Mouse (Mus musculus): ENCODE measurements around the gene Arl16. TPM values are rescaled to one million over a fixed set of nuclear protein-coding genes. Genes with fewer than 3 reads are reported as not detected.

Gene Arl16
- polyA plus RNA-seq, 1 experiment from 2014 or later = 36.4 TPM

DNA sequence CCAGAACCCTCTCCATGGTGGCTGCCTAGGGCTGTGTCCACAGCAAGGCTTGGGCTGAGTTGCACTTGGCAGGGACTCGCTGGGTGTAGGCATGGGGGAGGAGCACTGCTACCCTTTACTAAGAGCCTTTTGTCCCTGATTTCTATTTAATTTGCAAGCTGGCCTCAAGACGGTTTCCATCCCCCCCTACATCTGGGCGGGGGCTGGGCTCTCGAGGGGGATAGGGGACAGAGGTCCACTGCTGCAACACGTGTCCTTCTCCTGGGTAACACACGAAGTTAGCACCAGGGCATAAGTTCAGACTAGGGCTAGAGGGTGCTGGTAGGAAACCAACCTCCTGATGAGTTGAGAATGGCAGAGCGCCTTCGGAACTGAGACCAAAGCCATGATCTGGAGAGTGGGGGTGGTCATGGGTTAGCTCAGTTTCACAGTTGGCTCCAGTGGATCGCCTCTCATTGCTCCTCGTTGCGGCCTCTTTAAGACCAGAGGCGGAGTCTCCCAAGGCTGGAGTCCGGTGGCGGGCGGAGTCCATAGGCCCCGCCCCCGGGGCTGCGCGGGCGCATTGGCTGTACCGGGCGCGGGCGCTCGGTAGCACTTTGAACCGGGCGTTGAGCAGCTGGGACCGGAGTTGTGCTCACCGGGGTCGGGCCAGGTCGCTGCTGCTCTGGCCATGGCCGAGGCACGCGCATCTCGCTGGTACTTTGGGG, 24.1 kb upstream of the Arl16 start, which contains the start of gene Slc25a10:
TSS of gene Slc25a10 (plus strand) at position 524 of the 707 bp plus-strand sequence.
- Histone ChIP-seq H3K4me2 (peak within 1 kb of the TSS; percentile 98), H3K36me3 (peaks cover 62% of the 10 kb centered on the region), H3K9me3 (no peaks in the 10 kb centered on the region), H3K4me1 (peaks cover 36% of the 10 kb centered on the region), H3K4me3 (peak within 1 kb of the TSS; percentile 93), H3K27ac (replicated peaks) (peak within 1 kb of the TSS; percentile 90), H3K27me3 (replicated peaks) (no peaks in the 10 kb centered on the region), H3K9ac (peak within 1 kb of the TSS; percentile 92)
- peak; percentile 79 for ATAC-seq (ENCODE audit: extremely low read depth, insufficient number of reproducible peaks, low FRiP score, low TSS enrichment)
- WGBS = under 1% methylated on average over 34 of the region's 35 CpGs

DNA sequence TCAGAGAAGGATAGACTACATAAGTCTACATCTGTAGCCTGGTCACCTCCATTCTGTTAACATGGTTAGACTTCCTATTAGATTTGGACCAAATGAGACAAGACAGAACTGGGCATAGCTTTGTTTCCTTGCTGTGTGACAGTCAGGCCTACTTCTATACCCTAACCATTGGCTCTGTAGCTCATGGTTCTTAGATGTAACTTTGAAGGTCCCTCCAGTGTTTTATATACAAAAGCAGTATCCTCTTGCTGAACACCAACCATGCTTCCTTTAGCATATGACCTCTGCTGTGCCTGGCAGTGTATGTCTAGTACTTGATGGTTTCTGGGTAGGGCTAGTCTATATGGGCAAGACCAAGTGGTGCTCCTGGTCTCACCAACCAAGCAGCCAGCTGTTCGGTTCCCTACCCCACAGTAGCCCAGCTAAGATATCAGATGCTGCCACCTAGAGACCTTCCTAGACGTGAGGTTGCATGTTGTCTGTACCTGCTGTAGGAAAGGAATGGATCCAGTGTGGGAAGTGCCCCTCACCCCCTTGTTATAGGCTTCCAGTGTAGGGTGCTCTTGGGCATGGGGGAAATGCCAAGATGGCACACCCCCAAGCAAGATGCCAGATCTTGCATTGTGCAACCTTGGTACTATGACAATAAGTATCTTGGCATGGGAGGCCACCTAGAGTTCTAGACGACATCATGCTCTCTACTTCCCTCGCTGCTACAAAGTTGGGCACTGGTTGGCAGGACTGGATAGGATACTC, 23.1 kb upstream of the Arl16 start:
- H3K4me1 ChIP-seq = peaks cover 43% of the 10 kb centered on the region
- no peaks in the 10 kb centered on the region for H3K27me3 ChIP-seq (replicated peaks)
- peak overlapping the region; percentile 98 for H3K4me2 ChIP-seq
- peaks cover 62% of the 10 kb centered on the region for H3K36me3 ChIP-seq
- H3K9ac ChIP-seq = no peak overlapping the region; the same call in 1 of the 2 replicates
- ATAC-seq (ENCODE audit: extremely low read depth, insufficient number of reproducible peaks, low FRiP score, low TSS enrichment) = no peak
- no peaks in the 10 kb centered on the region for H3K9me3 ChIP-seq
- H3K4me3 ChIP-seq = peak overlapping the region; percentile 93; the same call in 1 of the 2 replicates
- H3K27ac ChIP-seq (replicated peaks) = 0 out of 2 replicates have a peak overlapping the region, but pooled peaks have one; percentile 90
- 32% methylated on average over 4 of the region's 4 CpGs for WGBS

DNA sequence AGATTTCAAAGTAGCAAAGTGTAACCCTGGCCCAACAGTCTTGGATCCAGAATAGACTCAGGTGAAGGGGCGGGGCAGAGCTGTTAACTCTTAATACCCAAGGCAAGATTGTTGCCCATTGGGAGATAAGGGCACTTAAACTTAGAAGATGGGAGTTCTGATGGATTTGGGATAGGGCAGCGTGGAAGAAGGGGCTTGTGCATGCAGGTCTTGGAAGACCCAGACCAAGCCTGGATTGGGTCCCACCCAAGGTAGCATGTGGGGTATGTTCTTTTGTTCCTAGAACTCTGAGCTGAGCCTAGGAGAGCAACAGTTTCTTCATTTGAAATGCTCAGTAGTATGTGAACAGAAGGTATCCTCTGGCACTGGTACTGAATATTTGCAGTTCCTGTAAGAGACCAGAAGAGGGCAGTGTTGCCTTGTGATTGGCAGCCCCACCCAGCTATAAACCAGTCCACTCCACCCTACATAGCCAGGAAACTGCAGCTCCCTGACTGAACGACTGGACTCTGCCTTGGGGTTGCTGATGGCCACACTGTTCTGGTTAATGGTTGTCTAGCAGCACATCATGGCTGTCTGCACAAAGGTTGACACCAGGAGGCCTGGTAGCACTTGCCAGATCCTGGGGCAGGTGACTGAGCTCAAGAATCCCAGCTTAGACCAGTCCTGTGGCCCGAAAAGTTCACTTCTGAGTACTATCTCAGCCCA, 21.8 kb upstream of the Arl16 start:
- Histone ChIP-seq H3K9me3 (no peaks in the 10 kb centered on the region), H3K36me3 (peaks cover 50% of the 10 kb centered on the region), H3K4me2 (no peak overlapping the region), H3K4me1 (peaks cover 48% of the 10 kb centered on the region), H3K9ac (peak overlapping the region; percentile 8), H3K27ac (replicated peaks) (peak overlapping the region; percentile 40), H3K27me3 (replicated peaks) (no peaks in the 10 kb centered on the region), H3K4me3 (no peak overlapping the region)
- ATAC-seq (ENCODE audit: extremely low read depth, insufficient number of reproducible peaks, low FRiP score, low TSS enrichment) = 0 out of 2 replicates have a peak, but pooled peaks have one; percentile 18
- 60% methylated on average over 4 of the region's 4 CpGs for WGBS

DNA sequence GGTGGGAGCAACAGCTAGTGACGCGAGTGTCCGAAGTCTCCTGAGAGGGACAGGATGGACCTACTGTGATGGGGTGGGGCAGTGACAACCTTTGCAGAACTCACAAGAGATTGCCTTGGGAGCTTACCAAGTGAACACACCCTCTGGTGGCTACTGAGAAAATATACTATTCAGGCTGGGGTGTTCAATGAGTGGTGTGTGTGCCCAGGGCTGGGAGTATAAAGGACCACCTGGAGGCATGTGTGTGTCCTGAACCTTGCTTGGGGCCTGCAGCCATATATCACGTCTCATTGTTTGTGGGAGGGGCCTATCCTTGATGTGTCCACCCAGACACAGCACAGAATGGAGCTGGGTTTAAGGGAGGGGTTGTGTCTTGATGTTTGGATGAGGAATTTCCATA, 21.1 kb upstream of the Arl16 start:
- 69% methylated on average over 4 of the region's 4 CpGs for WGBS
- Histone ChIP-seq H3K4me3 (no peak overlapping the region), H3K4me1 (peaks cover 50% of the 10 kb centered on the region), H3K9ac (no peak overlapping the region; the same call in 1 of the 2 replicates), H3K9me3 (no peaks in the 10 kb centered on the region), H3K27ac (replicated peaks) (no peak overlapping the region), H3K4me2 (no peak overlapping the region), H3K36me3 (peaks cover 51% of the 10 kb centered on the region), H3K27me3 (replicated peaks) (no peaks in the 10 kb centered on the region)
- no peak for ATAC-seq (ENCODE audit: extremely low read depth, insufficient number of reproducible peaks, low FRiP score, low TSS enrichment)

DNA sequence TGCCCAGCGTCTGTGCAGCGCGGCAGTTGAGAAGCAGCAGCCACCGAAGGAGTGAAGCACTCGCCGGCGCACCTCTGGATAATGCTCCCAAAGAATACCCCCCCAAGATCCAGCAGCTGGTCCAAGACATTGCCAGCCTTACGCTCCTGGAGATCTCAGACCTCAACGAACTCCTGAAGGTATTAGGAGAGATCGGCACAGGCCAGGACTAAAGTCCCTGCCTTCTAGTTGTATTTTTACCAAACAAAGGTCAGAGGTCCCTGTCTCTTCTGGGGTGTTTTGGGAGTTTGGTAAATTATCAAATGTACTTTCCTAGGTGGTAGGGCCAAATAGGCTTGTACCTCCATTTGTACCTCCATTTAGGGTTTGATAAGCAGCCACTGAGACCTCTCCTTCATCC, 17.8 kb upstream of the Arl16 start:
- Histone ChIP-seq H3K4me1 (peaks cover 31% of the 10 kb centered on the region), H3K36me3 (peaks cover 82% of the 10 kb centered on the region), H3K9ac (peak overlapping the region; percentile 95), H3K4me2 (peak overlapping the region; percentile 79), H3K9me3 (no peaks in the 10 kb centered on the region), H3K27ac (replicated peaks) (peak overlapping the region; percentile 80), H3K4me3 (peak overlapping the region; percentile 83), H3K27me3 (replicated peaks) (no peaks in the 10 kb centered on the region)
- 5% methylated on average over 10 of the region's 10 CpGs for WGBS
- no peak for ATAC-seq (ENCODE audit: extremely low read depth, insufficient number of reproducible peaks, low FRiP score, low TSS enrichment)

DNA sequence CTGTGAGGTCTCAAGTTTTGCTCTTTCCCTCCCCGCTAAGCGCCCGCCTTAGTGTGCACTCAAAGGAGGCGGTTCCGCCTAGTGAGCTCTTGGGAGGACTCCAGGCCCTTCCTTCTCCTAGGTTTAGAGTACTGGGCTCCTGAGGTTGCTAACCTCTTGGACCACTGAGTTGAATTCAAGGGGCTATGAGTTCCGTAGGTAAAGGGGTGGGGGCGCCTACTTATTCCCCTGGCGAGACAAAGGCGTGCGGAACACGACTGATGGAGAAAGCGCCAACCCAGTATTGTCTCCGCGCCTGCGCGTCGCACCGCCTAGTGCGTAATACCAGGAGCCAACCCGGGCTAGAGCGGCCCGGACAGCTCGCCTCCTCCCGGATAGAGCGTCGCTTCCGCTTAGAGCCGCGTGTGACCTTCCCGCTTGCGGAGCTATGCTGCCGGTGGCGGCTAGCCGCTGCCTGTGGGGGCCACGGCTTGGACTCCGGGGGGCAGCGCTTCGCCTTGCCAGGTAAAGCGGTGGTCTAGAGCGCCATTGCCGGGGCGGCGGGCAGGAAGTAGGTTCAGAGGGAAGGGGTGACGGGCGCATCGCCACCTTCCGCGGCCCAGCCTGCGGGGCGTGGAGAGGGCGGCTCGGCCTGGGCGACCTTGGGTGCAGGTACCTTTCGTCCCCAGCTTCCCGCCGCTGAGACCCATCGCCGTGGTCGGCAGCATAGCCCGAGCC, 17.0 kb upstream of the Arl16 start, which contains the start of gene Mrpl12:
TSS of gene Mrpl12 (plus strand) at position 349 of the 717 bp plus-strand sequence.
- H3K4me3 ChIP-seq = peak within 1 kb of the TSS; percentile 83
- peak; percentile 77; the same call in 1 of the 2 replicates for ATAC-seq (ENCODE audit: extremely low read depth, insufficient number of reproducible peaks, low FRiP score, low TSS enrichment)
- no peaks in the 10 kb centered on the region for H3K9me3 ChIP-seq
- H3K4me2 ChIP-seq = peak within 1 kb of the TSS; percentile 79
- peak within 1 kb of the TSS; percentile 80 for H3K27ac ChIP-seq (replicated peaks)
- no peaks in the 10 kb centered on the region for H3K27me3 ChIP-seq (replicated peaks)
- H3K36me3 ChIP-seq = peaks cover 82% of the 10 kb centered on the region
- under 1% methylated on average over 60 of the region's 60 CpGs for WGBS
- H3K4me1 ChIP-seq = peaks cover 26% of the 10 kb centered on the region
- peak within 1 kb of the TSS; percentile 95 for H3K9ac ChIP-seq

DNA sequence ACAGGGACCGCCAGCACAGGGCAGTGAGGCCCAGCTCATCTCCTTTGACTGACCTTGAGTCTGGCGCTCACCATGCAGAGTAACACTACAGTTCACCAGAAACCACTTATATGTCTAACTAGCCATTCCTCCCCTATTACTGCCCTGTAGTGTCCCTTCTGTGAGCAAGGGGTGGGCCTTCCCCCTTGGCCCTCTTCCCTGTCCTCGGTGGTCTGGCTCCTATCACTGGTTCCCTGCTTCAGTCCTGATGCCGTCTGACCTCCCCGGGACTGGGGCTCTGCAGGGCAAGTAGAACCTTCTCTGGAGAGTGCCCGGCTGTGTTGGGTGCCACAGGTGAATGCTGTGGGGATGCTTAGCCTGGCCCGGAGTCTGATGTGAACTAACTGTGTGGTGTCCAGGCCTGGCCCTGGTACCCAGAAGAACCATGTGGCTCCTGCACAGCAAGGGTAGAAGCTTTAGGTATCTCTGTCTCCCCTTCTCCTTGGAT, 16.1 kb upstream of the Arl16 start:
- peak overlapping the region; percentile 83 for H3K4me3 ChIP-seq

DNA sequence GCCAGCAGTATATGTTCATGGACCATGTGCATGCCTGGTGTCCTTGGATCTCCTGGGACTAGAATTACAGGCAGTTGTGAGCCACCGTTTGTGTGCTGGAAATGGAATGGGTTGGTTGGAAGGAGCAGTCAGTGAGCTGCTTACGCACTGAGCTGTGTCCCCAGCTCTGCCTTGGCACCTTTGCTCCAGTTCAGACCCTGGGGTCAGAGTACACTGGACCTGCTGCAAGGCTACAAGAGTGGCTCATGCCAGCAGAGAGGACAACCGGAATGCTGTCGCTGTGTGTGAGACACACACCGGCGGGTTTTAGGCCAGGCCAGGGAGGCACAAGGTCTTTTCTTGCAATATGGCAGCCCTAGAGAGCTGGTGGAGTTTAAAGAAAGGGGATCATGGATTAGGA, 4.6 kb upstream of the Arl16 start:
- no peak overlapping the region for H3K9ac ChIP-seq
- no peak overlapping the region for H3K4me3 ChIP-seq
- H3K9me3 ChIP-seq = no peaks in the 10 kb centered on the region
- no peak overlapping the region for H3K4me2 ChIP-seq
- H3K4me1 ChIP-seq = peaks cover 10% of the 10 kb centered on the region
- H3K36me3 ChIP-seq = peaks cover 80% of the 10 kb centered on the region
- H3K27me3 ChIP-seq (replicated peaks) = no peaks in the 10 kb centered on the region
- WGBS = 95% methylated on average over 6 of the region's 6 CpGs
- no peak for ATAC-seq (ENCODE audit: extremely low read depth, insufficient number of reproducible peaks, low FRiP score, low TSS enrichment)
- no peak overlapping the region for H3K27ac ChIP-seq (replicated peaks)

More for the DNA sequence above, 16.1 kb upstream of the Arl16 start:
- Histone ChIP-seq H3K27me3 (replicated peaks) (no peaks in the 10 kb centered on the region), H3K9ac (peak overlapping the region; percentile 95), H3K27ac (replicated peaks) (peak overlapping the region; percentile 77), H3K9me3 (no peaks in the 10 kb centered on the region), H3K4me1 (peaks cover 24% of the 10 kb centered on the region), H3K4me2 (peak overlapping the region; percentile 79), H3K36me3 (peaks cover 82% of the 10 kb centered on the region)
- 75% methylated on average over 7 of the region's 7 CpGs for WGBS
- ATAC-seq (ENCODE audit: extremely low read depth, insufficient number of reproducible peaks, low FRiP score, low TSS enrichment) = no peak

DNA sequence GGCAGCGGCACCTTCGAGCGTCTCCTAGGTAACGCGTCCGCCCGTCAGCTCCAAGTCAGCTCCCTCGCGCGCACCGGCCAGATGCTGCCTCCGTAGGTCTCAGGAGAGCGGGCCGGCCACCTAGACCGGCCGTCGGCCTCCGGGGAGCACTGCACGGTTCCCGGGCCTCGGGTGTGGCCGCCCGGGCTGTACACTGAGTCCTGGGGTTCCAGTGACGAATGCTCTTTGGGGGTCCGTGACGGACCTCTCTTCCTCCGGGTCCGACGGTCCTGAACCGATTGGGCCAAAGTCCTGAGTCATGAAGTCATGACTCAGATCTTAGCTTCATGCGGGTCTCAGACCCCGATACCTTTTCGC, 307 bp upstream of the Arl16 start:
- Histone ChIP-seq H3K4me2 (peak overlapping the region; percentile 95), H3K4me1 (peaks cover 25% of the 10 kb centered on the region), H3K27ac (replicated peaks) (peak overlapping the region; percentile 46), H3K4me3 (peak overlapping the region; percentile 85), H3K9me3 (no peaks in the 10 kb centered on the region), H3K36me3 (peaks cover 67% of the 10 kb centered on the region), H3K27me3 (replicated peaks) (no peaks in the 10 kb centered on the region), H3K9ac (peak overlapping the region; percentile 91)
- WGBS = 1% methylated on average over 33 of the region's 33 CpGs
- peak; percentile 45; the same call in 1 of the 2 replicates for ATAC-seq (ENCODE audit: extremely low read depth, insufficient number of reproducible peaks, low FRiP score, low TSS enrichment)

DNA sequence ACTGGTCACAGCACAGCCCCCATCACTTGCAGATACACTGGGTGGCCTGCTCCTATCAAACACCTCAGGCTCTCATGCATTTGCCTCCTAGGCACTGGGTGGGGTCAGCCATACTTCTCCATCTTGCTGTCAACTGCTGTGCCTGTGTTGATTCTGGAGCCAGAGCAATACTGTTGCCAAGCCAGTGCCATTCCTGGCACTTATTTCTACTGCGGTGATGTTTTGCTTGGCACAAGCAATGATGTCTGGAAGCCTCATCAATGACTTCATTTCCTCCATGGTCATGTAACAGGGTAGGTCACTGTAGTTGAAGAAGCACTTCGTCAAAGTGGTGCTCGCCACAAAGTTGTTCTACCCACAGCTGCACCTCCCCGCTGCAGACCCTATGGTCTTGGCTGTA, 1.9 kb downstream of the Arl16 start:
- Histone ChIP-seq H3K4me1 (peaks cover 25% of the 10 kb centered on the region), H3K9ac (no peak overlapping the region), H3K9me3 (no peaks in the 10 kb centered on the region), H3K36me3 (peaks cover 67% of the 10 kb centered on the region), H3K27me3 (replicated peaks) (no peaks in the 10 kb centered on the region), H3K4me2 (peak overlapping the region; percentile 95), H3K27ac (replicated peaks) (peak overlapping the region; percentile 6; the same call in 1 of the 2 replicates), H3K4me3 (peak overlapping the region; percentile 85)
- 78% methylated on average over 4 of the region's 4 CpGs for WGBS
- no peak for ATAC-seq (ENCODE audit: extremely low read depth, insufficient number of reproducible peaks, low FRiP score, low TSS enrichment)

All from heart, embryonic 13.5 days (tissue).